ENCODE assay signal across 23 mouse cellular contexts in the genomic region with DNA sequence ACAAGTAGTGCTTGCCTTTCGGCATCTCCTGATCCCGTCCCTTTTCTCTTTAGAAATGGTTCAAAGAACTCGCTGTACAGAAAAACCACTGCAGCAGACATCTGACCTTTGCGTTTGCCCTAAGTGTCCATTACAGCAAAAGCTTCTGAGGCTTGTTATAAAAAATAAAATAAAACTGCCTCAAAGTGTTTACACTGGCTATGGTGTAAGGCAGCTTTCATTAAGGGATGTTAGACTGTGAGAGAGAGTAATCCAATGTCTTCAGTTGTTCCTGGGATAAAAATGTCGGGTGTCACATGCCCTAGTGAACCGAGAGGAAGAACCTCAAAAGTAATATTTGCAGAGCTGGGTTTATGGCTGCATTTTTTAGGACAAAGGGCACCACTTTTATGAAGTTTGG.
A peak's percentile ranks its signal among the peaks of the same experiment; 100 is the strongest.
DNase-seq lines count a peak whose midpoint lies in the region; ATAC-seq and TF ChIP-seq lines count a peak whose summit lies in the region.
"Had no signal": no experiment of that assay in that cellular context is flagged by ENCODE, and none has a peak within 500 bp of the region (broad histone marks: within the 10 kb centered on the region; RNA-seq: fewer than 3 reads in every experiment).

No protein-coding gene starts in this region.

- no peak for TF ChIP-seq CTCF in kidney, postnatal 0 days (IDR thresholded peaks at IDR 0.05; ENCODE audit: low read depth)
- TF ChIP-seq CTCF in brain, embryonic 14.5 days (IDR thresholded peaks at IDR 0.05; ENCODE audit: borderline replicate concordance, extremely low read depth, insufficient read depth, insufficient read length): no peak

- no peaks in the 10 kb centered on the region for H3K4me1 ChIP-seq in kidney, embryonic 15.5 days
- no peaks in the 10 kb centered on the region for H3K4me1 ChIP-seq in kidney, postnatal 0 days (replicated peaks; ENCODE audit: insufficient read depth, low read length)
- H3K4me1 ChIP-seq: embryonic facial prominence, embryonic 13.5 days; embryonic facial prominence, embryonic 15.5 days; forebrain, embryonic 10.5 days; forebrain, embryonic 12.5 days had no signal

- no peaks in the 10 kb centered on the region for H3K27me3 ChIP-seq in kidney, embryonic 15.5 days
- no peaks in the 10 kb centered on the region for H3K27me3 ChIP-seq in kidney, postnatal 0 days (ENCODE audit: insufficient read depth, low read length)
- H3K27me3 ChIP-seq: embryonic facial prominence, embryonic 13.5 days; embryonic facial prominence, embryonic 15.5 days; forebrain, embryonic 12.5 days had no signal

- peak; percentile 66; the same call in 1 of the 2 replicates for ATAC-seq in kidney, embryonic 15.5 days (replicated peaks; ENCODE audit: low FRiP score)
- no peak for ATAC-seq in kidney, postnatal 0 days (replicated peaks; ENCODE audit: low FRiP score, low read depth)
- ATAC-seq: forebrain, embryonic 14.5 days; forebrain, embryonic 16.5 days had no signal

- no peak overlapping the region for H3K4me2 ChIP-seq in kidney, embryonic 15.5 days
- H3K4me2 ChIP-seq in kidney, postnatal 0 days (ENCODE audit: low read length): no peak overlapping the region
- H3K4me2 ChIP-seq: embryonic facial prominence, embryonic 13.5 days; embryonic facial prominence, embryonic 15.5 days; forebrain, embryonic 12.5 days had no signal

- no peak for TF ChIP-seq POLR2A in brain, embryonic 14.5 days (IDR thresholded peaks at IDR 0.05; ENCODE audit: borderline replicate concordance, extremely low read depth, insufficient read depth, insufficient read length, poor library complexity, severe bottlenecking)

- no peak overlapping the region for H3K4me3 ChIP-seq in kidney, embryonic 15.5 days (replicated peaks)
- H3K4me3 ChIP-seq in kidney, postnatal 0 days (replicated peaks; ENCODE audit: low read depth, low read length): no peak overlapping the region
- H3K4me3 ChIP-seq: embryonic facial prominence, embryonic 13.5 days; embryonic facial prominence, embryonic 15.5 days; erythroblast, embryonic 14.5 days; forebrain, embryonic 10.5 days; forebrain, embryonic 12.5 days had no signal

- H3K36me3 ChIP-seq in kidney, embryonic 15.5 days: no peaks in the 10 kb centered on the region
- H3K36me3 ChIP-seq in kidney, postnatal 0 days (ENCODE audit: insufficient read depth, low read length): no peaks in the 10 kb centered on the region
- H3K36me3 ChIP-seq: embryonic facial prominence, embryonic 13.5 days; embryonic facial prominence, embryonic 15.5 days; forebrain, embryonic 10.5 days; forebrain, embryonic 12.5 days had no signal

- H3K27ac ChIP-seq in kidney, embryonic 15.5 days: no peak overlapping the region
- H3K27ac ChIP-seq in kidney, postnatal 0 days: no peak overlapping the region
- H3K27ac ChIP-seq: embryonic facial prominence, embryonic 13.5 days; embryonic facial prominence, embryonic 15.5 days; forebrain, embryonic 10.5 days; forebrain, embryonic 12.5 days had no signal

- no peak for DNase-seq in kidney, postnatal 4 days
- peak; percentile 62 for DNase-seq in kidney, postnatal 0 days (ENCODE audit: low spot score)
- DNase-seq in kidney, adult 9 months: no peak
- DNase-seq in brain, embryonic 14.5 days (ENCODE audit: low read depth): peak; percentile 10
- no peak for DNase-seq in layer of hippocampus, adult 9-10 months (ENCODE audit: low spot score)
- DNase-seq: adrenal gland, adult 2 months; adrenal gland, postnatal 10 days; adrenal gland, postnatal 25 days; cerebellum, adult 11 months; cerebellum, adult 18-20 months; cerebellum, adult 8-10 months; cerebellum, adult 9-11 months; cerebellum, postnatal 14 days; cerebellum, postnatal 36 days; embryo, embryonic 11 days had no signal

- no peak overlapping the region for H3K9ac ChIP-seq in kidney, embryonic 15.5 days
- no peak overlapping the region for H3K9ac ChIP-seq in kidney, postnatal 0 days (ENCODE audit: low read depth, low read length)
- H3K9ac ChIP-seq: embryonic facial prominence, embryonic 13.5 days; embryonic facial prominence, embryonic 15.5 days; forebrain, embryonic 12.5 days had no signal

- 32% methylated on average over 6 of the region's 6 CpGs for WGBS in kidney, embryonic 15.5 days
- 31% methylated on average over 6 of the region's 6 CpGs for WGBS in kidney, postnatal 0 days

- H3K9me3 ChIP-seq in kidney, embryonic 15.5 days (replicated peaks): peaks cover 9% of the 10 kb centered on the region; the same call in 1 of the 2 replicates
- H3K9me3 ChIP-seq in kidney, postnatal 0 days (replicated peaks; ENCODE audit: low read length): peaks cover 7% of the 10 kb centered on the region; the same call in 1 of the 2 replicates
- H3K9me3 ChIP-seq: embryonic facial prominence, embryonic 15.5 days had no signal

Comparison
In these comparisons a context has a peak if more than half of its experiments do, and no peak if none do; other contexts are left out.
1. DNase-seq: peak in kidney, postnatal 0 days (single experiment) and brain, embryonic 14.5 days (single experiment); none in kidney, postnatal 4 days (0 of 2), kidney, adult 9 months (single experiment) and layer of hippocampus, adult 9-10 months (single experiment).